Mouse (Mus musculus): ENCODE data around the gene Phactr3.

GRCm38 (mm10) chr2:178327466-178328040 lies 208.8 kb downstream of the Phactr3 start:
- TF ChIP-seq CTCF (conservative IDR thresholded peaks at IDR 0.05; ENCODE audit: low read length), result no peak
- no peak for TF ChIP-seq POU5F1 (IDR thresholded peaks at IDR 0.05; ENCODE audit: borderline replicate concordance, low read length)
